11 mouse cellular contexts compared by ENCODE assay signal in the genomic region with DNA sequence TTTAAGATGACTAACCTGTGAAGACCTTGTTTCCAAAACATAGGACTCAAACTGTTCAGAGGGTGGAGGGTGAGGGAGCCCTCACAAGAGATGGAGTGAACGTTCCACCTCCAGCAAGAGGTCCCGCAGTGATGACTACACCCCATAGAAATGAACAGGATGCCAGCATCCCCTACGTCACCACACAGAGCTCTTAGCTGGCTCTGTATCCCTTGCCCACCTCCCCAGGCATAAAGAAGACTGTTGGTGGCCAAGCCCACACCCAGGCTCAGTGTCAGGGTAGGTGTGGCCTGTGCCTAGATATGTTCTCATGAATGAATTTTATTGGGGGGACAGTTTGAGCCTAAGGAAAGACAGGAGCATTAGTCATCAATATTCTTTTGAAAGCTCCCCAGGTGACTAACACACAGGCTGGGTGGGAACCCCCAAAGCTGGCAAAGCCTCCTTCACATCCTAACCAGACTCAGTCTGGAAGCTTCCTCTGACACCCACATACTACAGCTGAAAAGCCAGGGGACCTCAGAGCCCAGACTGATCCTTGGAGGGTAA. TPM values are rescaled to one million over a fixed set of nuclear protein-coding genes. Genes with fewer than 3 reads are reported as not detected.
DNase-seq lines count a peak whose midpoint lies in the region; ATAC-seq and TF ChIP-seq lines count a peak whose summit lies in the region.
"Had no signal": no experiment of that assay in that cellular context is flagged by ENCODE, and none has a peak within 500 bp of the region (broad histone marks: within the 10 kb centered on the region; RNA-seq: fewer than 3 reads in every experiment).

No protein-coding gene starts in this region.

- TF ChIP-seq CTCF in lung, embryonic 14.5 days (IDR thresholded peaks at IDR 0.05; ENCODE audit: low read depth): no peak
- TF ChIP-seq CTCF in liver, postnatal 0 days (IDR thresholded peaks at IDR 0.05; ENCODE audit: low read depth): no peak

- no peaks in the 10 kb centered on the region for H3K27me3 ChIP-seq in lung, embryonic 14.5 days (ENCODE audit: insufficient read depth, low read length)
- H3K27me3 ChIP-seq in liver, postnatal 0 days (ENCODE audit: insufficient read depth, low read length): no peaks in the 10 kb centered on the region

- H3K4me1 ChIP-seq in lung, embryonic 14.5 days (ENCODE audit: insufficient read depth): peaks cover 18% of the 10 kb centered on the region
- peaks cover 51% of the 10 kb centered on the region for H3K4me1 ChIP-seq in liver, postnatal 0 days (ENCODE audit: insufficient read depth)

- H3K9ac ChIP-seq in lung, embryonic 14.5 days: peak overlapping the region; percentile 94; the same call in 1 of the 2 replicates
- peak overlapping the region; percentile 87 for H3K9ac ChIP-seq in liver, postnatal 0 days (replicated peaks)

- H3K36me3 ChIP-seq in lung, embryonic 14.5 days (ENCODE audit: insufficient read depth): 0 out of 2 replicates have a peak, but pooled peaks cover 6% of the 10 kb centered on the region
- H3K36me3 ChIP-seq in liver, postnatal 0 days (replicated peaks; ENCODE audit: insufficient read depth, low read length): no peaks in the 10 kb centered on the region

- no peaks in the 10 kb centered on the region for H3K9me3 ChIP-seq in lung, embryonic 14.5 days (ENCODE audit: low read depth, low read length)
- no peaks in the 10 kb centered on the region for H3K9me3 ChIP-seq in liver, postnatal 0 days (ENCODE audit: low read length)

- no peak for ATAC-seq in lung, embryonic 14.5 days (ENCODE audit: insufficient read depth)
- ATAC-seq in erythroblast, adult 5-6 weeks (replicated peaks; ENCODE audit: low FRiP score, poor library complexity, severe bottlenecking): 0 out of 2 replicates have a peak, but pooled peaks have one; percentile 21
- no peak for ATAC-seq in liver, postnatal 0 days
- no peak for ATAC-seq in granulocyte monocyte progenitor cell, adult 5-6 weeks (replicated peaks; ENCODE audit: poor library complexity, severe bottlenecking)
- no peak for ATAC-seq in megakaryocyte progenitor cell, adult 5-6 weeks (replicated peaks; ENCODE audit: poor library complexity)

- DNase-seq in lung, embryonic 14.5 days: no peak
- no peak for DNase-seq in lung, postnatal 25 days (ENCODE audit: low spot score)
- peak; percentile 34 for DNase-seq in MN1 (ENCODE audit: low spot score)
- no peak for DNase-seq in liver, postnatal 0 days
- DNase-seq in embryo, embryonic 11 days: no peak
- DNase-seq: adrenal gland, postnatal 14 days; gastrocnemius, postnatal 36 days; right cerebral cortex, postnatal 14 days had no signal

- peak overlapping the region; percentile 82 for H3K4me3 ChIP-seq in lung, embryonic 14.5 days (ENCODE audit: low read depth, low read length)
- peak overlapping the region; percentile 91 for H3K4me3 ChIP-seq in liver, postnatal 0 days (ENCODE audit: low read depth, low read length)

- peak overlapping the region; percentile 93 for H3K4me2 ChIP-seq in lung, embryonic 14.5 days
- H3K4me2 ChIP-seq in liver, postnatal 0 days (ENCODE audit: low read depth, low read length): peak overlapping the region; percentile 96

- TF ChIP-seq EP300 in liver, postnatal 0 days (IDR thresholded peaks at IDR 0.05; ENCODE audit: low read depth): no peak

- 79% methylated on average over 3 of the region's 3 CpGs for WGBS in lung, embryonic 14.5 days
- 49% methylated on average over 3 of the region's 3 CpGs for WGBS in liver, postnatal 0 days (ENCODE audit: insufficient replicate concordance)

- H3K27ac ChIP-seq in lung, embryonic 14.5 days (ENCODE audit: low read depth): peak overlapping the region; percentile 69
- H3K27ac ChIP-seq in liver, postnatal 0 days (ENCODE audit: low read depth): peak overlapping the region; percentile 89

RNA-seq across cellular contexts. Expression of a gene that starts 2.2 kb away (rescaled TPM):
- 26.6 and 27.7 TPM in 2 replicates for polyA plus RNA-seq in lung, embryonic 14.5 days (2014; fragmentation: Nextera tagmentation; extraction: Ambion mirVana)
- total RNA-seq in erythroblast, adult 5-6 weeks (2015; ENCODE audit: low replicate concordance): 12.1 and 17.1 TPM in 2 replicates
- total RNA-seq in erythroblast, adult 5-6 weeks (2017; ENCODE audit: low replicate concordance): 14.7 and 23.0 TPM in 2 replicates
- 2.6 and 3.4 TPM in 2 replicates for polyA plus RNA-seq in liver, postnatal 0 days (2015; fragmentation: Nextera tagmentation; extraction: Ambion mirVana)
- total RNA-seq in granulocyte monocyte progenitor cell, adult 5-6 weeks (2014; fragmentation: Nextera tagmentation): 19.4 and 67.1 TPM in 2 replicates
- total RNA-seq in granulocyte monocyte progenitor cell, adult 5-6 weeks (2017): 15.8 and 22.4 TPM in 2 replicates
- total RNA-seq in megakaryocyte progenitor cell, adult 5-6 weeks (2015): 25.8 and 38.5 TPM in 2 replicates
- total RNA-seq in megakaryocyte progenitor cell, adult 5-6 weeks (2017): 15.5 and 22.3 TPM in 2 replicates

RNA-seq across cellular contexts. Expression of a gene that starts 18.9 kb away (rescaled TPM):
- polyA plus RNA-seq in lung, embryonic 14.5 days (2014; fragmentation: Nextera tagmentation; extraction: Ambion mirVana): 47.1 and 50.3 TPM in 2 replicates
- total RNA-seq in erythroblast, adult 5-6 weeks (2015; ENCODE audit: low replicate concordance): 16.1 and 24.2 TPM in 2 replicates
- total RNA-seq in erythroblast, adult 5-6 weeks (2017; ENCODE audit: low replicate concordance): 38.2 and 47.5 TPM in 2 replicates
- 19.8 and 23.7 TPM in 2 replicates for polyA plus RNA-seq in liver, postnatal 0 days (2015; fragmentation: Nextera tagmentation; extraction: Ambion mirVana)
- 76.0 and 153 TPM in 2 replicates for total RNA-seq in granulocyte monocyte progenitor cell, adult 5-6 weeks (2014; fragmentation: Nextera tagmentation)
- 38.6 and 38.8 TPM in 2 replicates for total RNA-seq in granulocyte monocyte progenitor cell, adult 5-6 weeks (2017)
- 52.4 and 62.0 TPM in 2 replicates for total RNA-seq in megakaryocyte progenitor cell, adult 5-6 weeks (2015)
- total RNA-seq in megakaryocyte progenitor cell, adult 5-6 weeks (2017): 40.8 and 49.6 TPM in 2 replicates

RNA-seq across cellular contexts. Expression of a gene that starts 27.7 kb away (rescaled TPM):
- 338 and 366 TPM in 2 replicates for polyA plus RNA-seq in lung, embryonic 14.5 days (2014; fragmentation: Nextera tagmentation; extraction: Ambion mirVana)
- total RNA-seq in erythroblast, adult 5-6 weeks (2015; ENCODE audit: low replicate concordance): 77.1 and 85.7 TPM in 2 replicates
- 20.6 and 30.2 TPM in 2 replicates for total RNA-seq in erythroblast, adult 5-6 weeks (2017; ENCODE audit: low replicate concordance)
- polyA plus RNA-seq in liver, postnatal 0 days (2015; fragmentation: Nextera tagmentation; extraction: Ambion mirVana): 223 and 249 TPM in 2 replicates
- total RNA-seq in granulocyte monocyte progenitor cell, adult 5-6 weeks (2014; fragmentation: Nextera tagmentation): 276 and 290 TPM in 2 replicates
- 139 and 228 TPM in 2 replicates for total RNA-seq in granulocyte monocyte progenitor cell, adult 5-6 weeks (2017)
- 258 and 268 TPM in 2 replicates for total RNA-seq in megakaryocyte progenitor cell, adult 5-6 weeks (2015)
- total RNA-seq in megakaryocyte progenitor cell, adult 5-6 weeks (2017): 117 and 152 TPM in 2 replicates
